Mouse (Mus musculus) heart, embryonic 11.5 days (tissue): ENCODE results near the gene Cand2. TPM values are rescaled to one million over a fixed set of nuclear protein-coding genes. Genes with fewer than 3 reads are reported as not detected.
"Not testable (repeated sequence)": the region's sequence is repeated elsewhere in the genome, so short reads cannot be mapped to it uniquely, and the experiment has no call there.

ENCODE experiments used
- ATAC-seq: fragments of 200-750 bp; cut with Nextera tagmentation; replicated peaks from 2 replicates; pipeline ENCODE4 v1.8.0; 2017; ENCODE audit warnings: moderate library complexity; ENCODE audit not compliant: insufficient number of reproducible peaks, low FRiP score, low TSS enrichment
- H3K27ac ChIP-seq: fragments of 300-500 bp; sonication (generic); 2 replicates; pipeline ENCODE4 v1.5.1; 2014; ENCODE audit warnings: mild to moderate bottlenecking, low read depth, low read length
- H3K27me3 ChIP-seq: fragments of 300-500 bp; sonication (generic); 2 replicates; pipeline ENCODE4 v1.6.1; 2014; ENCODE audit warnings: mild to moderate bottlenecking, low read length, mixed read lengths; ENCODE audit not compliant: control insufficient read depth, insufficient read depth
- H3K36me3 ChIP-seq: fragments of 300-500 bp; sonication (generic); 2 replicates; pipeline ENCODE4 v1.6.1; 2014; ENCODE audit warnings: mild to moderate bottlenecking, low read length, moderate library complexity, mixed read lengths; ENCODE audit not compliant: control insufficient read depth, insufficient read depth
- H3K4me1 ChIP-seq: fragments of 300-500 bp; sonication (generic); 2 replicates; pipeline ENCODE4 v1.6.1; 2014; ENCODE audit warnings: low read length; ENCODE audit not compliant: control insufficient read depth, insufficient read depth
- H3K4me2 ChIP-seq: fragments of 300-500 bp; sonication (generic); 2 replicates; pipeline ENCODE4 v1.6.1; 2014; ENCODE audit warnings: mild to moderate bottlenecking, moderate library complexity
- H3K4me3 ChIP-seq: fragments of 300-500 bp; sonication (generic); 2 replicates; pipeline ENCODE4 v1.5.1; 2014; ENCODE audit warnings: low read depth, low read length
- H3K9ac ChIP-seq: fragments of 300-500 bp; sonication (generic); 2 replicates; pipeline ENCODE4 v1.6.1; 2014; ENCODE audit warnings: mild to moderate bottlenecking, low read depth, low read length, moderate library complexity
- H3K9me3 ChIP-seq: fragments of 300-500 bp; sonication (generic); replicated peaks from 2 replicates; pipeline ENCODE4 v1.6.1; 2016; ENCODE audit warnings: low read length; ENCODE audit not compliant: control insufficient read depth
- WGBS: fragments of 180-500 bp; shearing (Covaris S2); extraction: QIAGEN DNeasy Blood & Tissue Kit; methylation state at CpG from one replicate; pipeline ENCODE4 v1.1.7; 2014; ENCODE audit not compliant: insufficient replicate concordance; 5-methylcytosine and 5-hydroxymethylcytosine counted together
- polyA plus RNA-seq: library from polyadenylated mRNA; unstranded; fragments of >200 nt; fragmentation: Nextera tagmentation; extraction: Ambion mirVana; gene quantifications from 2 replicates; pipeline ENCODE4 v1.2.1, GENCODE M21; 2014

Cand2 gene
- polyA plus RNA-seq, 1 experiment from 2014 or later: 38.8 TPM

DNA sequence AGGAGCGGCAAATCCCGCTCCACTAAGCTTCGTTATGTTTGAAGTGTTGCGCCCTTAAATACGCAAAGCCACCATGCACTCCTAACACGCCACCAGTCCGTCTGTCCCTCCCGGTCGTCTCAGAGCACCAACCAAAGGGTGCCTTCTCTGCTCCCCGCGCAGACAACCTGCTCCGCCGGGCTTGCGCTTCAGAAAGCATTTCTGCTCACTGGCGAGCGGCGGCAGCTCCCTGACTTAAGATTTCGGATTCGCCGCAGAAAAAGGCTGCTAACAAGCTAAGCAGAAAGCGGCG is 33.8 kb downstream of the Cand2 start:
- Histone ChIP-seq H3K4me3 (peak overlapping the region; percentile 90), H3K4me1 (peaks cover 16% of the 10 kb centered on the region), H3K9ac (peak overlapping the region; percentile 99), H3K36me3 (peaks cover 30% of the 10 kb centered on the region), H3K9me3 (no peaks in the 10 kb centered on the region), H3K27ac (peak overlapping the region; percentile 91), H3K27me3 (no peaks in the 10 kb centered on the region), H3K4me2 (peak overlapping the region; percentile 86)
- ATAC-seq: no peak
- WGBS: 0% methylated on average over 22 of the region's 22 CpGs

- Histone ChIP-seq H3K9me3 (no peaks in the 10 kb centered on the region), H3K4me1 (peaks cover 16% of the 10 kb centered on the region), H3K27me3 (no peaks in the 10 kb centered on the region), H3K27ac (peak within 1 kb of the TSS; percentile 91), H3K4me2 (peak within 1 kb of the TSS; percentile 86), H3K9ac (peak within 1 kb of the TSS; percentile 99), H3K36me3 (peaks cover 29% of the 10 kb centered on the region), H3K4me3 (peak within 1 kb of the TSS; percentile 90)
- peak; percentile 76 for ATAC-seq
- WGBS: under 1% methylated on average over 47 of the region's 47 CpGs
These were observed 34.3 kb downstream of the Cand2 start, which contains the start of gene Rpl32 for GRCm38 (mm10) chr6:115808488-115809231. TSS of gene Rpl32 (minus strand) at chr6:115808747.

- no peak overlapping the region for H3K9ac ChIP-seq
- H3K27ac ChIP-seq: no peak overlapping the region
- no peak for ATAC-seq
- H3K9me3 ChIP-seq: no peaks in the 10 kb centered on the region
- no peak overlapping the region for H3K4me3 ChIP-seq
- peaks cover 7% of the 10 kb centered on the region for H3K36me3 ChIP-seq
- H3K4me1 ChIP-seq: peaks cover 14% of the 10 kb centered on the region
- H3K4me2 ChIP-seq: no peak overlapping the region
- H3K27me3 ChIP-seq: no peaks in the 10 kb centered on the region
- WGBS: 68% methylated on average over 8 of the region's 8 CpGs
These were observed 37.3 kb downstream of the Cand2 start for GRCm38 (mm10) chr6:115811606-115812005.

GRCm38 (mm10) chr6:115814104-115814503 is 39.8 kb downstream of the Cand2 start:
- no peak overlapping the region for H3K9ac ChIP-seq
- no peak overlapping the region for H3K4me2 ChIP-seq
- 23% methylated on average over 4 of the region's 4 CpGs for WGBS
- H3K27ac ChIP-seq: no peak overlapping the region
- H3K4me3 ChIP-seq: no peak overlapping the region
- no peaks in the 10 kb centered on the region for H3K36me3 ChIP-seq
- no peaks in the 10 kb centered on the region for H3K27me3 ChIP-seq
- peaks cover 5% of the 10 kb centered on the region; the same call in 1 of the 2 replicates for H3K4me1 ChIP-seq
- peak; percentile 47 for ATAC-seq
- no peaks in the 10 kb centered on the region for H3K9me3 ChIP-seq

DNA sequence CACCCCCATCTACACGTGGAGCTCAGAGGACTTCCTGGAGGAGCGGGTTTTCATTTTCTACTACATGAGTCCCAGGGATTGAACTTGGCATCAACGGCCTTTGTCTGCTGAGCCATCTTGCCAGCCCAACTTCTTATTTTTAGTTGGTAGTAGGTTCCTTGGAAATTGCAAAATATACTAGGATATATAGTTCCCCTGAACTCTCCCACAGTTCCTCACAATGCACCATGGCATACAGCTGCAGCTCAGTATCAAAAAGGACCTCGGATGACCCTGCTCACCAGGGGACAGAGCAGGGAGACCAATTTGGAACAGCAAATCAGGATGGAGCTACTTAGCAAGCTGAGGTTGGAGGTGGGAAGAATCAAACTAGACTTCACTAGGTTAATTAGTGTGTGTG is 40.7 kb downstream of the Cand2 start:
- Histone ChIP-seq H3K36me3 (no peaks in the 10 kb centered on the region), H3K9ac (no peak overlapping the region), H3K4me1 (peaks cover 5% of the 10 kb centered on the region; the same call in 1 of the 2 replicates), H3K9me3 (no peaks in the 10 kb centered on the region), H3K4me2 (no peak overlapping the region), H3K4me3 (no peak overlapping the region), H3K27me3 (no peaks in the 10 kb centered on the region), H3K27ac (no peak overlapping the region)
- 75% methylated on average over 4 of the region's 4 CpGs for WGBS
- no peak for ATAC-seq

- Histone ChIP-seq H3K9me3 (no peaks in the 10 kb centered on the region), H3K4me2 (no peak overlapping the region), H3K9ac (no peak overlapping the region), H3K4me1 (peaks cover 5% of the 10 kb centered on the region; the same call in 1 of the 2 replicates), H3K27me3 (no peaks in the 10 kb centered on the region), H3K36me3 (no peaks in the 10 kb centered on the region), H3K4me3 (no peak overlapping the region), H3K27ac (no peak overlapping the region)
- ATAC-seq: no peak
- 75% methylated on average over 2 of the region's 2 CpGs for whole genome bisulfite sequencing
These were observed 43.8 kb downstream of the Cand2 start for GRCm38 (mm10) chr6:115818129-115818528.

DNA sequence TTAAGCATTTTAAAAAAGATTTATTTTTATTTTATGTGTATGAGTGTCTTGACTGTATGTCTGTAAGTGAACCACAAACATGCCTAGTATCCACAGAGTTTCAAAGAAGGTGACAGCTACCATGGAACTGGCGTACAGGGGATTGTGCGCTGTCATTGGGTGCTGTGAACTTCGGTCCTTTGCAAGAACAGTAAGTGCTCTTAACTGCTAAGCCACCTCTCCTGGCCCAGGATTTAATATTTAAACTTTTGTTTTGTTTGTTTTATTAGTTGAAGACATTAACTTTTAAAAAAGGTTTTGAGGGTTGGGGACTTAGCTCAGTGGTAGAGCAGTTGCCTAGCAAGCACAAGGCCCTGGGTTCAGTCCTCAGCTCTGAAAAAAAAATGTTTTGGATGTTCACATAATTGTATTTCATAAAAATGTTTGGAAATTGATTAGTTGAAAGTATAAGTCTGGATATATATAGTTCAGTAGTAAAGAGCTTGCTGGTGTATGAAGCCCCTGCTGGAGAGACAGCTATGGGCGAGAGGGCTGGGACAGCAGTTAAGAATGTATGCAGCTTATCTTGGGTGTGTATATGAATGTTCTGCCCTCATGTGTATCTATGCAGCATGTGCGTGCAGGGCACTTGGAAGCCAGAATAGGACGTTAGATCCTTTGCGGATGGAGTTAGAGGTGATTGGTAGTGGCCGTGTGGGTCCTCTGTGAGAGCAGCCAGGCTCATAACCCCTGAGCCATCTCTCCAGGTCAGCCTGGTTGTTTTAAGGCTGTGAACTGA is 47.1 kb downstream of the Cand2 start:
- no peak overlapping the region for H3K27ac ChIP-seq
- H3K9ac ChIP-seq: no peak overlapping the region
- no peaks in the 10 kb centered on the region for H3K36me3 ChIP-seq
- no peak overlapping the region for H3K4me3 ChIP-seq
- no peaks in the 10 kb centered on the region for H3K9me3 ChIP-seq
- 72% methylated on average over 8 of the region's 8 CpGs for WGBS
- H3K27me3 ChIP-seq: no peaks in the 10 kb centered on the region
- no peak for ATAC-seq
- H3K4me1 ChIP-seq: no peaks in the 10 kb centered on the region
- H3K4me2 ChIP-seq: no peak overlapping the region

DNA sequence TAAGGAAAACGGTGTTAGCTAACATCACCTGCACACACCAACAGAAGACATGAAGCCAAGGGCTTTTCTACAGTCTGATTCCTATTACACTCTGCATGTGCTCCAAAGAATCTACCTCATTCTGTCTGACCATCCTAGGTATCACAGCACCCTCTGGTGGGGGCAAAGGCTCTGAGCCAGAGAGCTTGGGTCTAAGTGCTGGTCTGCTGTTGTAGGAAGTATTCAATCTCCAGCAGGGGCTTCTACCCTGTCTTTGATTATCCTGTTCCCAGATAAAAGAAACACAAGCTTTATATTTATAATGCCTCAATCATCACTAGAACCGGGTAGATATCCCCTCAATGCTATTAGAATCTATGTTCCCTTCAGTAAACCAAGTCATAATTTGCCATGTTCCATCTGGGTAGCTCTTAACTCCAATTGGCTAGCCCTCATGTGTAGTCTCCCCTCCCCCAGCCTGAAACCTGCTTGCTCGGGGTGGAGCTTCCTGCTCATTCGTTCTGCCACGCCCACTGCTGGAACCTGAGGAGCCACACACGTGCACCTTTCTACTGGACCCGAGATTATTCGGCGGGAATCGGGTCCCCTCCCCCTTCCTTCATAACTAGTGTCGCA is 49.6 kb downstream of the Cand2 start:
- WGBS: 1% methylated on average over 4 of the region's 11 CpGs
- ATAC-seq: peak; percentile 87
- not testable (repeated sequence) for H3K4me1 ChIP-seq, H3K9me3 ChIP-seq, H3K27me3 ChIP-seq, H3K27ac ChIP-seq, H3K36me3 ChIP-seq, H3K9ac ChIP-seq
- Histone ChIP-seq H3K4me3 (peak overlapping the region; percentile 22; the same call in 1 of the 2 replicates), H3K4me2 (peak overlapping the region; percentile 53)
